ENCODE assay signal across 11 mouse cellular contexts in the genomic region with DNA sequence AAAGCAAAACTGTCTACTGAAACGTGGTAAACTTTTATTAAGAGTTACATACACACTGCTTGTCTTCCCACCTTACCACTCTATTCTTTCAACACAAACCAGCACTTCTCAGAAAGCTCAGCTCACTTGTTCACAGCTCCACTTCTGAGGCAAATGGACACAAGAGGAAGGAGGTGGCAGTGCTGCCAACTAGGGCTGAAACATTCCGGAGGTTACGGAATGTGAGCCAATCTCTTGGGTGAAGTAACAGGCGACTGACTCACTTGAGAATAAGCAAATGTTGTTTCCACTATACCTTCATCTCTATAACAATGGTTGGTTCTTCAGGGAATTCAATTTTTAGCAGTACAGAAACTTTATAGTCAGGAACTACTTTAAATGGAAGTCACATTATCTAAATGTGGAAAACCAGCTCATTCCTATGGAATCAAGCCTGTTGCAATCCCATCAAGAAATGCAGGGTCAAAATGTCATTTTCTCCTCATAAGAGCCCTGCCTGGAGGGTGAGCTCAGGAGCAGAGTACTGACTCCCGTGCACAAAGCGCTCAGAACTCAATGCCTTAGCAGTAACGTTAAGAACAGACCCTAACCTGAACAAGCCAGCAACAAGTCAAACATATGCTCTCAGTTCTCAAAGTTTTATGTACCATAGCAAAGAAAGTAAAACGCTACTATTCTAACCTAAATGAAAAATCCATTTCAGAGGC.
DNase-seq lines count a peak whose midpoint lies in the region; ATAC-seq and TF ChIP-seq lines count a peak whose summit lies in the region.
"Had no signal": no experiment of that assay in that cellular context is flagged by ENCODE, and none has a peak within 500 bp of the region (broad histone marks: within the 10 kb centered on the region; RNA-seq: fewer than 3 reads in every experiment).

No protein-coding gene starts in this region.

- H3K9me3 ChIP-seq in kidney, embryonic 16.5 days (ENCODE audit: low read length) = no peaks in the 10 kb centered on the region
- H3K9me3 ChIP-seq in heart, embryonic 14.5 days (ENCODE audit: control insufficient read depth, low read length) = no peaks in the 10 kb centered on the region
- H3K9me3 ChIP-seq: forebrain, embryonic 13.5 days had no signal

- H3K4me1 ChIP-seq in kidney, adult 2 months (ENCODE audit: control insufficient read depth, insufficient read depth, low read length) = peaks cover 25% of the 10 kb centered on the region
- peaks cover 27% of the 10 kb centered on the region for H3K4me1 ChIP-seq in kidney, embryonic 16.5 days (ENCODE audit: insufficient read depth, low read length)
- peaks cover 2 to 33% of the 10 kb centered on the region in 2 experiments for H3K4me1 ChIP-seq in heart, embryonic 14.5 days (ENCODE audit: control insufficient read depth in 2 of 2, insufficient read depth in 2 of 2, low read length in 2 of 2)

- H3K27ac ChIP-seq in kidney, adult 2 months (ENCODE audit: insufficient read depth, low read depth, low read length) = no peak overlapping the region
- no peak overlapping the region for H3K27ac ChIP-seq in kidney, embryonic 16.5 days (ENCODE audit: low read length)
- peak overlapping the region; percentile 56 to 60 for H3K27ac ChIP-seq in heart, embryonic 14.5 days (replicated peaks in 1 of 2; ENCODE audit: control insufficient read depth in 1 of 2, insufficient read depth in 1 of 2, low read depth in 2 of 2, low read length in 2 of 2)
- H3K27ac ChIP-seq: forebrain, embryonic 13.5 days; kidney, postnatal 0 days had no signal

- no peak for ATAC-seq in kidney, embryonic 16.5 days (ENCODE audit: low FRiP score, low TSS enrichment)
- no peak for ATAC-seq in heart, embryonic 14.5 days (ENCODE audit: insufficient number of reproducible peaks, insufficient read depth, low FRiP score, low read depth)
- ATAC-seq: forebrain, embryonic 13.5 days had no signal

- DNase-seq in kidney, adult 2 months = peak; percentile 65
- DNase-seq in adrenal gland, postnatal 14 days = peak; percentile 68
- peak; percentile 90 for DNase-seq in lung, postnatal 25 days (ENCODE audit: low spot score)
- DNase-seq in layer of hippocampus, adult 9-10 months (ENCODE audit: low spot score) = no peak
- DNase-seq in layer of hippocampus, adult 9-11 months = no peak
- DNase-seq in spleen, postnatal 14 days (ENCODE audit: low spot score in 2 of 2) = no peak
- DNase-seq: cerebellum, adult 11 months had no signal

- H3K4me3 ChIP-seq in kidney, adult 2 months (ENCODE audit: insufficient read depth, low read depth, low read length) = no peak overlapping the region
- no peak overlapping the region for H3K4me3 ChIP-seq in kidney, embryonic 16.5 days (ENCODE audit: low read length)
- H3K4me3 ChIP-seq in heart, embryonic 14.5 days (ENCODE audit: control insufficient read depth in 1 of 2, insufficient read depth in 1 of 2, low read depth in 1 of 2, low read length in 2 of 2) = no peak overlapping the region
- H3K4me3 ChIP-seq: forebrain, embryonic 13.5 days had no signal

- no peak overlapping the region for H3K4me2 ChIP-seq in kidney, embryonic 16.5 days (replicated peaks; ENCODE audit: low read depth, low read length)
- H3K4me2 ChIP-seq in heart, embryonic 14.5 days (ENCODE audit: low read length) = no peak overlapping the region
- H3K4me2 ChIP-seq: forebrain, embryonic 13.5 days had no signal

- H3K9ac ChIP-seq in kidney, embryonic 16.5 days (replicated peaks; ENCODE audit: low read length) = no peak overlapping the region
- H3K9ac ChIP-seq in heart, embryonic 14.5 days (ENCODE audit: low read length) = no peak overlapping the region
- H3K9ac ChIP-seq: forebrain, embryonic 13.5 days had no signal

- no peak for TF ChIP-seq CTCF in kidney, adult 2 months (conservative IDR thresholded peaks at IDR 0.05; ENCODE audit: insufficient read depth, insufficient read length, low read depth, low read length)

- TF ChIP-seq POLR2A in kidney, adult 2 months (IDR thresholded peaks at IDR 0.05; ENCODE audit: low read depth, low read length) = no peak

- H3K27me3 ChIP-seq in kidney, adult 2 months (replicated peaks; ENCODE audit: control insufficient read depth, insufficient read depth, low read length) = no peaks in the 10 kb centered on the region
- H3K27me3 ChIP-seq in kidney, embryonic 16.5 days (ENCODE audit: insufficient read depth, low read length) = no peaks in the 10 kb centered on the region
- H3K27me3 ChIP-seq in heart, embryonic 14.5 days (ENCODE audit: control insufficient read depth, insufficient read depth, low read length) = no peaks in the 10 kb centered on the region
- H3K27me3 ChIP-seq: forebrain, embryonic 13.5 days had no signal

- H3K36me3 ChIP-seq in kidney, adult 2 months (ENCODE audit: control insufficient read depth, insufficient read depth, low read length) = no peaks in the 10 kb centered on the region
- peaks cover 5% of the 10 kb centered on the region; the same call in 1 of the 2 replicates for H3K36me3 ChIP-seq in kidney, embryonic 16.5 days (ENCODE audit: insufficient read depth, low read length)
- no peaks in the 10 kb centered on the region for H3K36me3 ChIP-seq in heart, embryonic 14.5 days (ENCODE audit: control insufficient read depth, insufficient read depth, low read length)

- WGBS in kidney, adult 2 months = 36% methylated on average over 8 of the region's 8 CpGs
- 66% methylated on average over 8 of the region's 8 CpGs for WGBS in kidney, embryonic 16.5 days
- WGBS in heart, embryonic 14.5 days = 35% methylated on average over 8 of the region's 8 CpGs

Comparison
In these comparisons a context has a peak if more than half of its experiments do, and no peak if none do; other contexts are left out.
1. DNase-seq: peak in kidney, adult 2 months (single experiment), adrenal gland, postnatal 14 days (single experiment) and lung, postnatal 25 days (single experiment); none in layer of hippocampus, adult 9-10 months (single experiment), layer of hippocampus, adult 9-11 months (single experiment) and spleen, postnatal 14 days (0 of 2).
2. H3K27ac ChIP-seq: peak in heart, embryonic 14.5 days (2 of 2); none in kidney, adult 2 months (single experiment) and kidney, embryonic 16.5 days (single experiment).